Mouse (Mus musculus): ENCODE data around the gene Kank2. TPM values are rescaled to one million over a fixed set of nuclear protein-coding genes. Genes with fewer than 3 reads are reported as not detected.
"Not testable (repeated sequence)": the region's sequence is repeated elsewhere in the genome, so short reads cannot be mapped to it uniquely, and the experiment has no call there.

The Kank2 gene
- total RNA-seq, 4 experiments from 2014 or later: 64.2 to 67.2 (median 65.6) TPM

- DNase-seq (ENCODE audit: low spot score): no peak
These were observed 13.8 kb downstream of the Kank2 start for GRCm38 (mm10) chr9:21784517-21785307.

GRCm38 (mm10) chr9:21781657-21782468 is 16.7 kb downstream of the Kank2 start:
- peak; percentile 46 for DNase-seq (ENCODE audit: low spot score)

GRCm38 (mm10) chr9:21777726-21778125 is 20.8 kb downstream of the Kank2 start:
- no peak for DNase-seq (ENCODE audit: low spot score)

GRCm38 (mm10) chr9:21774353-21774752 is 24.2 kb downstream of the Kank2 start:
- no peak for DNase-seq (ENCODE audit: low spot score)

- DNase-seq (ENCODE audit: low spot score): not testable (repeated sequence)
These were observed 25.1 kb downstream of the Kank2 start for GRCm38 (mm10) chr9:21773396-21773795.

GRCm38 (mm10) chr9:21769558-21770183 is 28.9 kb downstream of the Kank2 start:
- DNase-seq (ENCODE audit: low spot score): peak; percentile 61

GRCm38 (mm10) chr9:21768511-21769411 is 29.8 kb downstream of the Kank2 start:
- peak; percentile 65 for DNase-seq (ENCODE audit: low spot score)

GRCm38 (mm10) chr9:21767896-21768295 is 30.6 kb downstream of the Kank2 start:
- peak; percentile 79 for DNase-seq (ENCODE audit: low spot score)

- DNase-seq (ENCODE audit: low spot score): no peak
These were observed 34.2 kb downstream of the Kank2 start for GRCm38 (mm10) chr9:21764084-21764999.

- DNase-seq (ENCODE audit: low spot score): no peak
These were observed 36.4 kb downstream of the Kank2 start for GRCm38 (mm10) chr9:21762135-21762534.

GRCm38 (mm10) chr9:21760155-21761088 is 38.1 kb downstream of the Kank2 start, which contains the start of gene Spc24:
Spc24 (minus strand) TSS chr9:21760303.
- peak; percentile 97 for DNase-seq (ENCODE audit: low spot score)

- DNase-seq (ENCODE audit: low spot score): no peak
These were observed 38.8 kb downstream of the Kank2 start for GRCm38 (mm10) chr9:21759718-21760117.

- no peak for DNase-seq (ENCODE audit: low spot score)
These were observed 39.7 kb downstream of the Kank2 start for GRCm38 (mm10) chr9:21758576-21759529.

GRCm38 (mm10) chr9:21754516-21755321 is 43.8 kb downstream of the Kank2 start:
- DNase-seq (ENCODE audit: low spot score): peak; percentile 42

- peak; percentile 82 for DNase-seq (ENCODE audit: low spot score)
These were observed 44.5 kb downstream of the Kank2 start for GRCm38 (mm10) chr9:21754003-21754402.

- DNase-seq (ENCODE audit: low spot score): peak; percentile 67
These were observed 46.2 kb downstream of the Kank2 start for GRCm38 (mm10) chr9:21752252-21752792.
